Mouse (Mus musculus) adrenal gland (tissue): ENCODE results near the gene Olfr711.
"Not testable (repeated sequence)": the region's sequence is repeated elsewhere in the genome, so short reads cannot be mapped to it uniquely, and the experiment has no call there.

Source experiments
- intact Hi-C: fragments of 180-260 bp; cut with DNase I; formaldehyde crosslinking; loops from one replicate; pipeline ENCODE4 v1.15.1; 2025
- long read RNA-seq, 2 experiments: library from polyadenylated mRNA; unstranded; transcript quantifications; one replicate each; pipeline ENCODE4 v2.0.0; 2020; ENCODE audit warnings: borderline replicate concordance in 1 of 2; ENCODE audit not compliant: insufficient replicate concordance in 1 of 2

Olfr711 gene
- long read RNA-seq, experiment 1 = 0 reads
- long read RNA-seq, experiment 2 = 0 reads

GRCm38 (mm10) chr7:106975353-106975752 lies at the start of gene Olfr711:
Olfr711 (minus strand) TSS chr7:106975453.
- intact Hi-C loops = no loop called here

- intact Hi-C loops = no loop called here
These were observed 30.7 kb upstream of the Olfr711 start, which contains the start of gene Olfr2 for GRCm38 (mm10) chr7:107005972-107006371. Olfr2 (minus strand) TSS chr7:107006072.

- intact Hi-C loops = no loop called here
These were observed 28.9 kb upstream of the Olfr711 start for GRCm38 (mm10) chr7:107004169-107004568.

- intact Hi-C loops = no loop called here
These were observed 25.5 kb upstream of the Olfr711 start for GRCm38 (mm10) chr7:107000798-107001197.

GRCm38 (mm10) chr7:106985236-106985635 lies 10.0 kb upstream of the Olfr711 start:
- intact Hi-C loops = no loop called here

- intact Hi-C loops = not testable (repeated sequence)
These were observed 7.8 kb downstream of the Olfr711 start for GRCm38 (mm10) chr7:106967503-106967902.

- intact Hi-C loops = loop anchor here (5.0 kb wide), 1 partner anchor 57 kb away; the partner anchor contains the start of gene Olfr1532-ps1
These were observed 11.4 kb downstream of the Olfr711 start, which contains the start of gene Olfr6 for GRCm38 (mm10) chr7:106963837-106964236. Olfr6 (minus strand) TSS chr7:106963937.

- intact Hi-C loops = no loop called here
These were observed 27.0 kb downstream of the Olfr711 start, which contains the start of gene Olfr710 for GRCm38 (mm10) chr7:106948212-106948611. Olfr710 (minus strand) TSS chr7:106948312.

GRCm38 (mm10) chr7:106932119-106932518 lies 43.1 kb downstream of the Olfr711 start, which contains the start of gene Olfr709-ps1:
Olfr709-ps1 (minus strand) TSS chr7:106932219.
- intact Hi-C loops = no loop called here

- intact Hi-C loops = not testable (repeated sequence)
These were observed 54.3 kb downstream of the Olfr711 start for GRCm38 (mm10) chr7:106920961-106921360.
